Mouse (Mus musculus) limb, embryonic 13.5 days (tissue): ENCODE measurements around the gene Atp6v0d1. TPM values are rescaled to one million over a fixed set of nuclear protein-coding genes. Genes with fewer than 3 reads are reported as not detected.

Experiments
- ATAC-seq: fragments of 200-750 bp; cut with Nextera tagmentation; 2 replicates; pipeline ENCODE4 v1.8.0; 2017; ENCODE audit warnings: low read depth, moderate number of reproducible peaks, moderate TSS enrichment; ENCODE audit not compliant: low FRiP score
- H3K27ac ChIP-seq: fragments of 300-500 bp; sonication (generic); 2 replicates; pipeline ENCODE4 v1.5.1; 2015; ENCODE audit warnings: inconsistent platforms, mild to moderate bottlenecking, moderate library complexity
- H3K27me3 ChIP-seq: fragments of 300-500 bp; sonication (generic); 2 replicates; pipeline ENCODE4 v1.6.1; 2015; ENCODE audit warnings: mild to moderate bottlenecking, inconsistent platforms
- H3K36me3 ChIP-seq: fragments of 300-500 bp; sonication (generic); 2 replicates; pipeline ENCODE4 v1.6.1; 2015; ENCODE audit warnings: inconsistent platforms, mild to moderate bottlenecking, moderate library complexity
- H3K4me1 ChIP-seq: fragments of 300-500 bp; sonication (generic); 2 replicates; pipeline ENCODE4 v1.6.1; 2015; ENCODE audit warnings: inconsistent platforms
- H3K4me2 ChIP-seq: fragments of 300-500 bp; sonication (generic); replicated peaks from 2 replicates; pipeline ENCODE4 v1.6.1; 2015; ENCODE audit warnings: inconsistent platforms, mild to moderate bottlenecking, moderate library complexity
- H3K4me3 ChIP-seq: fragments of 300-500 bp; sonication (generic); 2 replicates; pipeline ENCODE4 v1.5.1; 2015; ENCODE audit warnings: moderate library complexity, mild to moderate bottlenecking, inconsistent platforms
- H3K9ac ChIP-seq: fragments of 300-500 bp; sonication (generic); 2 replicates; pipeline ENCODE4 v1.6.1; 2015; ENCODE audit warnings: mild to moderate bottlenecking, inconsistent platforms
- H3K9me3 ChIP-seq: fragments of 300-500 bp; sonication (generic); 2 replicates; pipeline ENCODE4 v1.6.1; 2016; ENCODE audit warnings: inconsistent platforms
- WGBS: fragments of 180-500 bp; shearing (Covaris S2); methylation state at CpG from one replicate; pipeline ENCODE4 v1.1.7; 2015; 5-methylcytosine and 5-hydroxymethylcytosine counted together
- polyA plus RNA-seq: library from polyadenylated mRNA; unstranded; fragments of >200 nt; fragmentation: Nextera tagmentation; extraction: Ambion mirVana; gene quantifications from 2 replicates; pipeline ENCODE4 v1.2.1, GENCODE M21; 2015

Atp6v0d1 gene
- polyA plus RNA-seq, 1 experiment from 2014 or later: 82.5 TPM

DNA sequence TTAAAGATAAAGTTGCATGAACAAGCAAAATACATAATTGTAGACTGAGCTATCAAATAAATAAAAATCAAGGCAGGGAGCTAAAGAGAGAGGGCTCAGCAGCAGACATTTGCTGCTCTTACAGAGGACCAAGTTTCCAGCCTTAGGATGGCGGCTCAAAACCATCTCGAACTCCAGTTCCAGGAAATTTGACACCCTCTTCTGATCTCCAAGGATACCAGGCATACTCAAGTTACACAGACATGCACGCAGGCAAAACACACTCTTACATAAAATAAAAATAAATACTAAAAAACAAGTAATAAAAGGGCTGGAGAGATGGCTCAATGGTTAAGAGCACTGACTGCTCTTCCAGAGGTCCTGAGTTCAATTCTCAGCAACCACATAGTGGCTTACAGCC lies 72.4 kb downstream of the Atp6v0d1 start:
- Histone ChIP-seq H3K9ac (no peak overlapping the region), H3K4me2 (no peak overlapping the region), H3K4me3 (no peak overlapping the region), H3K9me3 (no peaks in the 10 kb centered on the region), H3K4me1 (peaks cover 28% of the 10 kb centered on the region), H3K27ac (no peak overlapping the region), H3K27me3 (no peaks in the 10 kb centered on the region), H3K36me3 (no peaks in the 10 kb centered on the region)
- no peak for ATAC-seq
- 11% methylated on average over 3 of the region's 3 CpGs for WGBS

DNA sequence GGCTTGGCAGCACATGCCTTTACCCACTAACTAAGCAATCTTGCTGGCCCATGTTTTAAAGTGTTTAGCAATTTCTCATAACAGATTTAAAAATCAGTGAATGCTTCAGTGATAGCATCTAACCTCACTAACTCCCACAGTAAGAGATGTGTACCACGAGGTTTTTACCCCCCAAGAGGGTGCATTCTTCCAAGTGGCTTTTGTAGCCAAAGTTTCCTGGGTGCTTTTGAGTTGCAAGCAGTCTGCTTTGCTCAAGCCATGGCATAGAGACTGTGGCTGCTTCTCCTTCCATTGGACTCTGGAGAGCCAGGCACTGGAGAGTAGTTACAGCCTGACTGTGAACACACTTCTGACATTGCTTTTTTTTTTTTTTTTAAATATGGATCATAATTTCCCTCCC lies 76.6 kb downstream of the Atp6v0d1 start:
- Histone ChIP-seq H3K36me3 (peaks cover 7% of the 10 kb centered on the region; the same call in 1 of the 2 replicates), H3K27me3 (no peaks in the 10 kb centered on the region), H3K27ac (no peak overlapping the region), H3K4me3 (no peak overlapping the region), H3K9me3 (no peaks in the 10 kb centered on the region), H3K9ac (no peak overlapping the region), H3K4me1 (peaks cover 12% of the 10 kb centered on the region; the same call in 1 of the 2 replicates), H3K4me2 (no peak overlapping the region)
- WGBS: 45% methylated on average over 1 of the region's 1 CpGs
- ATAC-seq: no peak

DNA sequence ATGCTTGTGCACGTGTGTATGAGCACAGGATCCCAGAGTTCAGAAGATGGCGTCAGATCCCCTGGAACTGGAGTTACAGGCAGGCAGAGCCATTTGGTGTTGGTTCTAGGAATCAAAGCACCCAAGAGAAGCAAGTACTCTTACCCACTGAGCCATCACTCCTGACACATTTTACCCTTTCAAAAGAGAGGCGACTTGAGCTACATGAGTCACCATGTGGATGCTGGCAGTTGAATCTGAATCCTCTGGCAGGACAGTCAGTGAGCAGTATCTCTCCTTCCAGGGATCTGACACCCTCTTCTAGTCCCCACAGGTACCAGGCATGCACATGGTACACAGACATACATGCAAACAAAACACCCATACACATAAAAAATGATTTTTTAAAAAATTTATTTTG lies 77.8 kb downstream of the Atp6v0d1 start:
- no peaks in the 10 kb centered on the region for H3K27me3 ChIP-seq
- H3K27ac ChIP-seq: no peak overlapping the region
- H3K9me3 ChIP-seq: no peaks in the 10 kb centered on the region
- no peak for ATAC-seq
- no peak overlapping the region for H3K4me3 ChIP-seq
- no peak overlapping the region for H3K4me2 ChIP-seq
- no peak overlapping the region for H3K9ac ChIP-seq
- peaks cover 19% of the 10 kb centered on the region for H3K4me1 ChIP-seq
- peaks cover 7% of the 10 kb centered on the region; the same call in 1 of the 2 replicates for H3K36me3 ChIP-seq
- 64% methylated on average over 3 of the region's 3 CpGs for WGBS

DNA sequence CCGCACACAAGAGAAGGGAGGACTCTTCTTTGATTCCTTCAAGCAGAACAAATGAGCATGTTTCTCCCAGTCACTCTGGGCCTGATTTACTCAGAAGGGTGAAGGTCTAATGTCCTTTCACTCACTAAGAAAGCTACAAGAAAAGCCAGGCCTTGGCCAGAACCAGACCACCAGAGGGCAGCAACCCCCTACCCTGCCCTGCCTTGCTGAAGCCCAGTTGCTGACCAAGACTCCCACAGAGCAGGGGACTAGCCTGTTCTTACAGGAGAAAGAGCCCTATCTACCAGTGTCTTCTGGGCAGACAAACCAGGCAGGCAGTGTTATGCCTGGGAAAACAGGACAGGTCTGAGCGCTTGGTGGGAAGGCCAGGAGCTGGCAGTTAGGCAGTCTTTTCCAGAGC lies 81.5 kb downstream of the Atp6v0d1 start:
- peak overlapping the region; percentile 4; the same call in 1 of the 2 replicates for H3K27ac ChIP-seq
- 0 out of 2 replicates have a peak, but pooled peaks have one; percentile 10 for ATAC-seq

DNA sequence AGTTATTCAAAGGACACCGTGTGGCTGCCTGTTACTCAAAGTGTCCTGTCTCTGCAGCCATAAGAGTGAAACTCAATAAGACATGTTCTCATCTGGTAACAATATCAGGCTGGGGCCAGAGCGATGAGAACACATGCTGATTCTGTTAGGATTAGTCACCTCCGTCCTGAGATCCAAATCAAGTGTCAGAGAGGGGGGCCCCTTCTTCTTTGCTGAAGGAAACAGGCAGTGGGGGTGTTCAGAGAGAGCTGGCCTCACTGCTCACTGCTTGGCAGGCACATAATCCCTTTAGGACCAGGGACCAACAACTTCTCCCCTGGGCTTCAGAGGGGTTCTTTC lies 81.8 kb downstream of the Atp6v0d1 start:
- Histone ChIP-seq H3K27ac (peak overlapping the region; percentile 4; the same call in 1 of the 2 replicates), H3K36me3 (peaks cover 29% of the 10 kb centered on the region; the same call in 1 of the 2 replicates), H3K4me1 (peaks cover 21% of the 10 kb centered on the region), H3K27me3 (no peaks in the 10 kb centered on the region), H3K4me2 (no peak overlapping the region), H3K9ac (0 out of 2 replicates have a peak overlapping the region, but pooled peaks have one; percentile 19), H3K9me3 (no peaks in the 10 kb centered on the region), H3K4me3 (no peak overlapping the region)
- WGBS: 23% methylated on average over 3 of the region's 3 CpGs
- ATAC-seq: peak; percentile 57

More for the DNA sequence above, 81.5 kb downstream of the Atp6v0d1 start:
- 21% methylated on average over 2 of the region's 2 CpGs for WGBS
- H3K9ac ChIP-seq: 0 out of 2 replicates have a peak overlapping the region, but pooled peaks have one; percentile 19
- H3K4me2 ChIP-seq: no peak overlapping the region
- peaks cover 25% of the 10 kb centered on the region; the same call in 1 of the 2 replicates for H3K36me3 ChIP-seq
- H3K27me3 ChIP-seq: no peaks in the 10 kb centered on the region
- H3K4me1 ChIP-seq: peaks cover 21% of the 10 kb centered on the region
- no peak overlapping the region for H3K4me3 ChIP-seq
- no peaks in the 10 kb centered on the region for H3K9me3 ChIP-seq

DNA sequence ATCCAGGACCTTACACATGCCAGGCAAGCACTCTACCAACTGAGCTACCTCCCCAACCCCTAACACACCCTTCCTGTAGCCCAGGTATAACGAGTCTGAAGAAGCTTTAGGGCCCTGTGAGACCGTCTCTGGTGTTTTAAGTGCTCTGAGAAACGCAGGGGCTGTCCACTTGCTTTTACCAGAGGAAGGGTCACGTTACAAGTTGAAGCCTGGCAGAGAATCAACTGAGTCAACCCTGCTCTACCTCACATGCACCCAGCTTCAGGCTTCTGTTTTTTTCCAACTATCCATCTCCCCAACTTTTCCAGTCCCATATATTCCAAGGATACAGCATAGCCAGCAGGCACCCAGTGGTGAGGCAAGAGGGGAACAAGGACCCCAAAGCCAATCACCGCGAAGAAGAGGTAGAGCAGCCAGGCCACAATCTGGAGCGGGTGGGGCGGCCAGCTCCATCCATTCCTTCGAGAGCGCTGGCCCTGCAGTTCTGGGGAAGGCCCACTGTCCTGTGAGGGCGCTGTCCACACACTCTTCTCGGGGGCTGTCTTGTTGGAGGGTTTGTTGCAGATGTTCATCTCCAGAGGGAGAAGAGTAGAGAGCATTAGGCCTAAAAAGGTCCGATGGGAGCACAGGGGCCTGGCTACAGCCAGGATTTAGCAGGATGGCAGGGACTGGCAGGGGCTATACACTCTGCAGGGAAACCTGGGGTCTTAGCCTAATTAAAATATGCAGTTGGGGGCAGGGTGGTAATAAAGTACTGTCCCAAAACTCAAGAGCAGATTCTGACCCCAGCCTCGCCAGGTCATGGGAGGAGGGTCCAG lies 82.4 kb downstream of the Atp6v0d1 start:
- 27% methylated on average over 14 of the region's 14 CpGs for WGBS
- Histone ChIP-seq H3K27ac (no peak overlapping the region), H3K4me1 (peaks cover 21% of the 10 kb centered on the region), H3K27me3 (no peaks in the 10 kb centered on the region), H3K4me2 (no peak overlapping the region), H3K4me3 (no peak overlapping the region), H3K9ac (no peak overlapping the region), H3K9me3 (no peaks in the 10 kb centered on the region), H3K36me3 (peaks cover 33% of the 10 kb centered on the region)
- ATAC-seq: peak; percentile 65

DNA sequence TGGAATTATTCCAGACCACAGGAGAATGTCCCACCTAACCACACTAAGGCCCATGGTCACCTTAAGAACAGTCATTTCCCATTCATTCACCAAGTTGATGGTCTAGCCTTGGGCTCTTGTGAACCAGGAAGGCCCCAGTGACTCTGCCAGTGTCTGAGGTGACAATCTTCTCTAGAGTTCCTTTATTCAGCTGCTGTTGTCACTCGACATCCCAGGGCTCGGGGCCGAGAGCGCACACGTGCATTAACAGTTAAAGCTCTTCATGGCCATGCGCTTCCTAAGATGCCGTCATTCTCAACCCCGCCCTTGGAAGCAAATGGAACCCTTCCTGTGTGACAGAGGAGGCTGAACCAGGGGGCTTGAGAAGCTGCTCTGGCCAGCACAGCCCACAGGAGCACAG lies 83.7 kb downstream of the Atp6v0d1 start:
- peaks cover 34% of the 10 kb centered on the region for H3K36me3 ChIP-seq
- 72% methylated on average over 8 of the region's 8 CpGs for WGBS
- no peak for ATAC-seq
- H3K4me1 ChIP-seq: peaks cover 22% of the 10 kb centered on the region
- no peaks in the 10 kb centered on the region for H3K27me3 ChIP-seq
- no peak overlapping the region for H3K27ac ChIP-seq
- no peak overlapping the region for H3K4me2 ChIP-seq
- no peak overlapping the region for H3K4me3 ChIP-seq
- H3K9ac ChIP-seq: no peak overlapping the region
- no peaks in the 10 kb centered on the region for H3K9me3 ChIP-seq

DNA sequence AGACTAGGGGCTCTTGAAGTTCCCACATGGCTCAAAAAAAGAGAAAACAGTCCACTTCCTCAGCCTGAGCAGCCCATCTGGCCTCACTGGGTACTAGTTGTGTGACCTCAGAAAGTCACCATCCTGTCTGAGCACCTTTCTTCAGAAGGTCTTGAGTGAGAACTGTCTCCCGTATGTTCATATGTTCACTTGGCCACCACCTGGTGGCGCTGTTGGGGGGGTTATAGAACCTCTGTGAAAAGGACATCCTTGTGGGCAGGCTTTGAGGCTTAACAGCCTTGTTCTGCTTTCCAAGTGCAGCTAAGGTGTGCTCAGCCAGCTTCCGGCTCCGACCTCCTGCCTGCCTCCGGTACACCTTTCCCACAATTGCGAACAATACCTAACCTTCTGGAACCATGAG lies 84.4 kb downstream of the Atp6v0d1 start:
- Histone ChIP-seq H3K36me3 (peaks cover 36% of the 10 kb centered on the region), H3K27me3 (peaks cover 5% of the 10 kb centered on the region; the same call in 1 of the 2 replicates), H3K9me3 (no peaks in the 10 kb centered on the region), H3K4me2 (no peak overlapping the region), H3K9ac (no peak overlapping the region), H3K27ac (peak overlapping the region; percentile 33; the same call in 1 of the 2 replicates), H3K4me1 (peaks cover 28% of the 10 kb centered on the region), H3K4me3 (no peak overlapping the region)
- WGBS: 71% methylated on average over 6 of the region's 6 CpGs
- no peak for ATAC-seq

DNA sequence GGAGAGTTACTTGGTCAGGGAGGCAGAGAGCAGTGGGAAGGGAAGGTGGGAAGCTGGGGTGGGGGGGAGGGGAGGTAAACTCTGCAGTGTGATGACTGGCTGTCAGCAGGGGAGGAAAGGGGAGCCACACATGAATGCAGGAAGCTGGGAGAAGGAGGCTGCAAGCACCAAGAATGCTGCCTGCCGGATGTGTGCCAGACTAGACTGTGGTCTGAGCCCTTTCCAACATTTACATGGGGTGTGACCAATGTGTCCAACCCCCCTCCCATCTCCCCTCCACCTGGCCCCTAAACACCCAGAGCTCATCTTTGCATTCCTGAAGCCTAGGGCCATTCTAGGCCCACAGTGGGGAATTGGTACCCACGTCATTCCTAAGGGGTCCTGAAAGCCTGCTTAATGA lies 84.8 kb downstream of the Atp6v0d1 start:
- Histone ChIP-seq H3K4me2 (no peak overlapping the region), H3K9me3 (no peaks in the 10 kb centered on the region), H3K4me1 (peaks cover 28% of the 10 kb centered on the region), H3K4me3 (no peak overlapping the region), H3K36me3 (peaks cover 41% of the 10 kb centered on the region), H3K27me3 (peaks cover 9% of the 10 kb centered on the region), H3K9ac (no peak overlapping the region), H3K27ac (peak overlapping the region; percentile 33; the same call in 1 of the 2 replicates)
- 41% methylated on average over 2 of the region's 2 CpGs for WGBS
- ATAC-seq: no peak

DNA sequence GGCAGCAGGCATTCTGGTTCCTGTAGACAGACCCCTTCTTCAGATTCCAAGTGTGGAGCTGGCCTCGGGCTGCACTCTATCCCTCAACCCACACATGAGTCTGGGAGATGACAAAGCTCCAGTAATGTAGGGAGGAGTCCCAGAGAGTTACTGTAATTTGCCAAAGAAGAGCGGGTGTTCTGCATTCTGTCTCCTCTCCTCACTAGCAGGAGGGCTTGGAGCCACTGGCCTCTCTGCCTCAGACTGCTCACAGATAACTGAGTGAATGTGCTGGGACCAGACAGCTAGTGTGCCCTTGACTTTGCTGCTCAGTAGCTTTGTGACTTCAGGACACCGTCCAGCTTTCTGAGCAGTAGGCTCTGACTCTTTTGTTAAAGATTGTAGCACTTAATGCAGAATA lies 88.1 kb downstream of the Atp6v0d1 start:
- Histone ChIP-seq H3K9me3 (no peaks in the 10 kb centered on the region), H3K27ac (no peak overlapping the region), H3K36me3 (peaks cover 58% of the 10 kb centered on the region), H3K9ac (no peak overlapping the region), H3K4me3 (no peak overlapping the region), H3K27me3 (peaks cover 41% of the 10 kb centered on the region), H3K4me1 (peaks cover 39% of the 10 kb centered on the region), H3K4me2 (no peak overlapping the region)
- no peak for ATAC-seq
- WGBS: 82% methylated on average over 3 of the region's 3 CpGs

DNA sequence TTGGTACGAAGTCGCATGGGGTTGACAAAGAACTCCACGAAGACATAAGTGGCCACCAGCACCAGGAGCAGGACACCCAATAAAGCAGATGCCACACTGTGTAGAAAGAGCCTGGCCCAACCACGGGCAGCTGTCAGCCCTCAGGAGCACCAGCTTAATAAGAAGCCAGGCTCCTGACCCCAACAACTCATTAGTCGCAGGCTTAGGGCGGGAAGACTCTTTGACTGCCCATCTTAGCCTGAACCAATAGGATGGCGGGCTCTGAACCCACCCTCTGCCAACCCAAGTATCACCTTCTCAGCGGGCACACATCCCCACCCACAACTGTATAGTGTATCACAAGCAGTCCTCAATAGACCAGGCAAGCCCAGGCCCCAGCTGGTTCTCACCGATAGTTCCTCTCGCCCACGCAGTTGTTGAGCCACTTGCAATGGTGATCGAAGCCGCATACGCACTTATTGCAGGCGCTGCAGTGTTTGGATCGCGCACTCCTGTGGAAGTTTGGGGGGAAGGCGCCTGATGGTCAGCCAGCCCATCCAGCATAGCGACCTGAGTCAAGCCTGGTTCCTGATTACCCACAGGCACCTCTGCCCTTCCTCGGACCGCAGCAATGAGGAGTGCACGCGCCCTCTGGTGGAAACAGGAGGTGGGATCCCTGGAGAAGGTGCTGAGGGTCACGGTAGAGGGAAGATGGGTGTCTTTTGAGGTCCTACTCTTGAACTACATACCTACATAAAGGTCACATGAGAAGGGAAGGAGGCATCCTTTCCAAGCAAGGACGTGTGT lies 89.0 kb downstream of the Atp6v0d1 start:
- H3K4me3 ChIP-seq: no peak overlapping the region
- no peak overlapping the region for H3K9ac ChIP-seq
- ATAC-seq: no peak
- H3K36me3 ChIP-seq: peaks cover 56% of the 10 kb centered on the region
- no peak overlapping the region for H3K27ac ChIP-seq
- WGBS: 40% methylated on average over 25 of the region's 25 CpGs
- H3K4me1 ChIP-seq: peaks cover 47% of the 10 kb centered on the region
- peak overlapping the region; percentile 19; the same call in 1 of the 2 replicates for H3K4me2 ChIP-seq
- peaks cover 50% of the 10 kb centered on the region for H3K27me3 ChIP-seq
- H3K9me3 ChIP-seq: no peaks in the 10 kb centered on the region

DNA sequence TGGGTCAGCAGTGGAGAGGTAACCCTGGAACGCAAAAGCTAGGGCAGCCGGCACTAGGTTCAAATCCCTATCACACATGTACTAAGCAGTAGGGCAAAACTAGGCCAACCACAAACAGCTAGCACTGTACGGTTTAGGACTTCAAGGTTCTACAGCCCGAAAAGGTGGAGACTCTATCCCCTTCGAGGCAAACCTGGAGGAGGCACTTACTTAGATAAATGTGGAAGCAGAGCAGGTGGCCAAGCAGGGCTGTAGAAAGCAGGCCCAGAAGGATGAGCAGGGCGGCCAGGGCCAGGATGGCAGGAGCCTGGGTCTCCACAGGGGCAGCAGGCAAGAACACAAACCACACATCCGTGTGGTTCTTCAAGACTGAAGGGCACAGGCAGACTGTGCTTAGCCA lies 89.7 kb downstream of the Atp6v0d1 start:
- Histone ChIP-seq H3K27me3 (peaks cover 52% of the 10 kb centered on the region), H3K9me3 (no peaks in the 10 kb centered on the region), H3K27ac (no peak overlapping the region), H3K9ac (no peak overlapping the region), H3K4me1 (peaks cover 52% of the 10 kb centered on the region), H3K4me2 (no peak overlapping the region), H3K4me3 (no peak overlapping the region), H3K36me3 (peaks cover 52% of the 10 kb centered on the region)
- WGBS: 87% methylated on average over 7 of the region's 7 CpGs
- no peak for ATAC-seq
